Comparison of ENCODE assay signal across 8 mouse cellular contexts in genomic region chr10:60830556-60831350, GRCm38 (mm10). TPM values are rescaled to one million over a fixed set of nuclear protein-coding genes. Genes with fewer than 3 reads are reported as not detected.
DNase-seq lines count a peak whose midpoint lies in the region; ATAC-seq lines count a peak whose summit lies in the region.

No protein-coding gene starts in this region.

- no peak for ATAC-seq in liver, embryonic 12.5 days

- no peaks in the 10 kb centered on the region for H3K9me3 ChIP-seq in liver, embryonic 12.5 days (replicated peaks)

- peak overlapping the region; percentile 74 for H3K4me2 ChIP-seq in liver, embryonic 12.5 days

- intact Hi-C loops in heart, postnatal 14 days (cut with DNase I): no loop called here

- 1% methylated on average over 76 of the region's 78 CpGs for WGBS in liver, embryonic 12.5 days (ENCODE audit: insufficient replicate concordance)

- DNase-seq in retina, embryonic 14.5 days (ENCODE audit: low spot score): peak; percentile 35
- DNase-seq in retina, postnatal 1 day: no peak
- DNase-seq in cerebellum, postnatal 14 days: peak; percentile 74 to 79
- peak; percentile 45 to 50 for DNase-seq in heart, postnatal 14 days
- DNase-seq in ovary, adult 18-20 months (ENCODE audit: low spot score): no peak
- DNase-seq in spleen, postnatal 4 days (ENCODE audit: low spot score in 2 of 2): no peak
- DNase-seq in frontal cortex, postnatal 14 days (ENCODE audit: low spot score in 2 of 2): no peak

- H3K27me3 ChIP-seq in liver, embryonic 12.5 days (replicated peaks): peaks cover 100% of the 10 kb centered on the region

- peak overlapping the region; percentile 40; the same call in 1 of the 2 replicates for H3K27ac ChIP-seq in liver, embryonic 12.5 days

- peaks cover 13% of the 10 kb centered on the region for H3K4me1 ChIP-seq in liver, embryonic 12.5 days

- no peaks in the 10 kb centered on the region for H3K36me3 ChIP-seq in liver, embryonic 12.5 days

- peak overlapping the region; percentile 56 for H3K4me3 ChIP-seq in liver, embryonic 12.5 days

- H3K9ac ChIP-seq in liver, embryonic 12.5 days: peak overlapping the region; percentile 48

RNA-seq across cellular contexts. Expression of gene Unc5b, which starts 0.6 kb away (rescaled TPM):
- 10 to 100 TPM; 24.0 to 25.1 TPM for total RNA-seq in heart, postnatal 14 days (2021)
- 1.3 and 1.4 TPM in 2 replicates for polyA plus RNA-seq in liver, embryonic 12.5 days (2016; fragmentation: Nextera tagmentation; extraction: Ambion mirVana)

Comparison
In these comparisons a context has a peak if more than half of its experiments do, and no peak if none do; other contexts are left out.
1. DNase-seq: peak in retina, embryonic 14.5 days (single experiment), cerebellum, postnatal 14 days (2 of 2) and heart, postnatal 14 days (2 of 2); none in retina, postnatal 1 day (single experiment), ovary, adult 18-20 months (single experiment), spleen, postnatal 4 days (0 of 2) and frontal cortex, postnatal 14 days (0 of 2).